Mouse (Mus musculus) CH12.LX (cell line): ENCODE results near the gene Rph3al. TPM values are rescaled to one million over a fixed set of nuclear protein-coding genes. Genes with fewer than 3 reads are reported as not detected.

Experiments used
- DNase-seq: peaks from one replicate; pipeline ENCODE4 v3.0.0-alpha.2; 2013; ENCODE audit errors: extremely low read depth
- H3K27ac ChIP-seq: 2 replicates; pipeline ENCODE4 v1.5.1; 2012; ENCODE audit warnings: low read depth, mild to moderate bottlenecking, control low read depth, moderate library complexity; ENCODE audit not compliant: insufficient read depth
- H3K27me3 ChIP-seq: replicated peaks from 2 replicates; pipeline ENCODE3; 2012; ENCODE audit warnings: inconsistent platforms
- H3K36me3 ChIP-seq, 2 experiments: replicated peaks in 1 of 2; 2 replicates each; pipeline versions ENCODE3 to v1.6.1; 2012; ENCODE audit warnings: inconsistent platforms in 1 of 2, low read length in 1 of 2, mild to moderate bottlenecking in 1 of 2, mixed read lengths in 1 of 2, moderate library complexity in 1 of 2; ENCODE audit not compliant: control insufficient read depth in 1 of 2, insufficient read depth in 1 of 2
- H3K4me1 ChIP-seq, 2 experiments: 2 replicates each; pipeline ENCODE4 v1.6.1; 2012; ENCODE audit warnings: inconsistent platforms in 1 of 2, moderate library complexity in 1 of 2; ENCODE audit not compliant: insufficient read depth in 2 of 2, control insufficient read depth in 1 of 2
- H3K4me2 ChIP-seq: 2 replicates; pipeline ENCODE4 v1.6.1; 2012; ENCODE audit warnings: low read depth, mild to moderate bottlenecking, control low read depth; ENCODE audit not compliant: poor library complexity, insufficient read depth, severe bottlenecking
- H3K4me3 ChIP-seq, 3 experiments: fragments of 150-350 bp in 1 of 3; sonication (generic) in 1 of 3; replicated peaks in 1 of 3; 2 replicates each; pipeline versions ENCODE3 to v1.5.1; 2011 to 2012; ENCODE audit warnings: low read depth in 2 of 3, low read length in 2 of 3, mild to moderate bottlenecking in 2 of 3, moderate library complexity in 2 of 3, control low read depth in 1 of 3, improper control_type of control experiment in 1 of 3, inconsistent platforms in 1 of 3, mixed read lengths in 1 of 3; ENCODE audit not compliant: poor library complexity in 1 of 3
- H3K79me2 ChIP-seq: replicated peaks from 2 replicates; pipeline ENCODE4 v1.6.1; 2012; ENCODE audit warnings: mild to moderate bottlenecking, moderate library complexity; ENCODE audit not compliant: control insufficient read depth, poor library complexity, insufficient read depth, severe bottlenecking; ENCODE audit errors: extremely low read depth
- H3K9ac ChIP-seq: 2 replicates; pipeline ENCODE4 v1.6.1; 2012; ENCODE audit warnings: low read depth, mild to moderate bottlenecking, control low read depth, moderate library complexity; ENCODE audit not compliant: insufficient read depth
- H3K9me3 ChIP-seq: replicated peaks from 2 replicates; pipeline ENCODE3; 2012; ENCODE audit warnings: low read length, inconsistent platforms, mixed read lengths
- CHD1 ChIP-seq: IDR thresholded peaks from 2 replicates; pipeline ENCODE4 v1.6.1; 2012; ENCODE audit warnings: low read depth, low read length, improper control_type of control experiment, inconsistent platforms
- CHD2 ChIP-seq: IDR thresholded peaks from 2 replicates; pipeline ENCODE4 v1.6.1; 2011; ENCODE audit warnings: low read length, improper control_type of control experiment
- CTCF ChIP-seq, 2 experiments: IDR thresholded peaks in 1 of 2; conservative IDR thresholded peaks in 1 of 2; 2 replicates each; pipeline ENCODE4 v1.5.1; 2011 to 2012; ENCODE audit warnings: low read depth in 2 of 2, low read length in 2 of 2, improper control_type of control experiment in 1 of 2, inconsistent platforms in 1 of 2, mild to moderate bottlenecking in 1 of 2, moderate library complexity in 1 of 2
- ELF1 ChIP-seq: IDR thresholded peaks from 2 replicates; pipeline ENCODE4 v1.6.1; 2014; ENCODE audit warnings: low read depth, mild to moderate bottlenecking, inconsistent platforms, low read length, improper control_type of control experiment
- EP300 ChIP-seq: IDR thresholded peaks from 2 replicates; pipeline ENCODE4 v1.6.1; 2011; ENCODE audit warnings: low read length, improper control_type of control experiment
- ETS1 ChIP-seq: conservative IDR thresholded peaks from 2 replicates; pipeline ENCODE4 v1.6.1; 2012; ENCODE audit warnings: low read depth, mild to moderate bottlenecking, inconsistent platforms, low read length, improper control_type of control experiment, moderate library complexity
- GABPA ChIP-seq: IDR thresholded peaks from 2 replicates; pipeline ENCODE4 v1.6.1; 2012; ENCODE audit warnings: low read depth, low read length, improper control_type of control experiment, inconsistent platforms; ENCODE audit not compliant: insufficient replicate concordance
- HCFC1 ChIP-seq: IDR thresholded peaks from 2 replicates; pipeline ENCODE4 v1.6.1; 2012; ENCODE audit warnings: low read depth, mild to moderate bottlenecking, inconsistent platforms, low read length, improper control_type of control experiment
- IRF4 ChIP-seq: IDR thresholded peaks from 2 replicates; pipeline ENCODE4 v1.6.1; 2014; ENCODE audit warnings: low read depth, mild to moderate bottlenecking, inconsistent platforms, low read length, improper control_type of control experiment
- JUN ChIP-seq: IDR thresholded peaks from 2 replicates; pipeline ENCODE4 v1.6.1; 2011; ENCODE audit warnings: low read depth, mild to moderate bottlenecking, low read length, improper control_type of control experiment, moderate library complexity; ENCODE audit not compliant: insufficient read depth
- JUND ChIP-seq: conservative IDR thresholded peaks from 2 replicates; pipeline ENCODE4 v1.6.1; 2011; ENCODE audit warnings: low read depth, low read length, improper control_type of control experiment
- MAFK ChIP-seq: IDR thresholded peaks from 2 replicates; pipeline ENCODE4 v1.6.1; 2011; ENCODE audit warnings: low read length, improper control_type of control experiment; ENCODE audit not compliant: insufficient replicate concordance
- MAX ChIP-seq: IDR thresholded peaks from 2 replicates; pipeline ENCODE4 v1.6.1; 2011; ENCODE audit warnings: low read length, improper control_type of control experiment
- MEF2A ChIP-seq: IDR thresholded peaks from 2 replicates; pipeline ENCODE4 v1.6.1; 2014; ENCODE audit warnings: low read depth, mild to moderate bottlenecking, inconsistent platforms, low read length, improper control_type of control experiment, borderline replicate concordance
- MYC ChIP-seq: IDR thresholded peaks from 2 replicates; pipeline ENCODE4 v1.6.1; 2011; ENCODE audit warnings: low read depth, mild to moderate bottlenecking, improper control_type of control experiment, low read length
- NELFE ChIP-seq: IDR thresholded peaks from 2 replicates; pipeline ENCODE4 v1.6.1; 2011; ENCODE audit warnings: low read depth, low read length, improper control_type of control experiment
- NRF1 ChIP-seq: IDR thresholded peaks from 2 replicates; pipeline ENCODE4 v1.6.1; 2014; ENCODE audit warnings: low read depth, mild to moderate bottlenecking, inconsistent platforms, low read length, improper control_type of control experiment, moderate library complexity
- PAX5 ChIP-seq: IDR thresholded peaks from 2 replicates; pipeline ENCODE4 v1.6.1; 2012; ENCODE audit warnings: low read length, inconsistent platforms, mixed read lengths
- POLR2A ChIP-seq: IDR thresholded peaks from 2 replicates; pipeline ENCODE4 v1.6.1; 2011; ENCODE audit warnings: low read depth, mild to moderate bottlenecking, improper control_type of control experiment, low read length
- RAD21 ChIP-seq: IDR thresholded peaks from 2 replicates; pipeline ENCODE4 v1.6.1; 2011; ENCODE audit warnings: low read depth, mild to moderate bottlenecking, low read length, improper control_type of control experiment, moderate library complexity
- USF1 ChIP-seq: IDR thresholded peaks from 2 replicates; pipeline ENCODE4 v1.6.1; 2014; ENCODE audit warnings: low read depth, mild to moderate bottlenecking, inconsistent platforms, low read length, improper control_type of control experiment
- USF2 ChIP-seq: conservative IDR thresholded peaks from 2 replicates; pipeline ENCODE4 v1.6.1; 2011; ENCODE audit warnings: low read depth, low read length, improper control_type of control experiment
- ZC3H11A ChIP-seq: IDR thresholded peaks from 2 replicates; pipeline ENCODE4 v1.6.1; 2012; ENCODE audit warnings: low read depth, mild to moderate bottlenecking, inconsistent platforms, low read length, improper control_type of control experiment
- ZKSCAN1 ChIP-seq: IDR thresholded peaks from 2 replicates; pipeline ENCODE4 v1.6.1; 2012; ENCODE audit warnings: low read depth, inconsistent platforms, low read length, improper control_type of control experiment, borderline replicate concordance
- ZNF384 ChIP-seq: IDR thresholded peaks from 2 replicates; pipeline ENCODE4 v1.6.1; 2012; ENCODE audit warnings: low read depth, low read length, improper control_type of control experiment, inconsistent platforms
- dilution Hi-C: fragments of 300-500 bp; cut with MboI; formaldehyde crosslinking; loops from 2 replicates; pipeline ENCODE4 v1.14.3; 2020; ENCODE audit warnings: low sequenced_read_pairs; ENCODE audit not compliant: extremely low pct_unique_long_range_greater_than_20kb, extremely low pct_ligation_motif_present
- in situ Hi-C: fragments of 300-500 bp; cut with MboI; formaldehyde crosslinking; loops from 3 replicates; pipeline ENCODE4 v1.14.3; 2019; ENCODE audit warnings: low sequenced_read_pairs, low pct_ligation_motif_present, low pct_unique_long_range_greater_than_20kb, mixed read lengths
- polyA plus RNA-seq: library from polyadenylated mRNA; unstranded; fragments of >175 nt; gene quantifications from 2 replicates; pipeline ENCODE4 v1.2.1, GENCODE M21; 2012; ENCODE audit warnings: low read depth; ENCODE audit not compliant: insufficient read length
- total RNA-seq, 2 experiments: library from RNA; depleted of rRNA; stranded (reverse); fragments of 300-350 nt in 1 of 2; fragments of >200 nt in 1 of 2; gene quantifications; 2 replicates each; pipeline ENCODE4 v1.2.3; 2012 to 2014

The Rph3al gene
- total and polyA plus RNA-seq, 3 experiments = 0.34 to 0.39 TPM; not detected in 1

DNA sequence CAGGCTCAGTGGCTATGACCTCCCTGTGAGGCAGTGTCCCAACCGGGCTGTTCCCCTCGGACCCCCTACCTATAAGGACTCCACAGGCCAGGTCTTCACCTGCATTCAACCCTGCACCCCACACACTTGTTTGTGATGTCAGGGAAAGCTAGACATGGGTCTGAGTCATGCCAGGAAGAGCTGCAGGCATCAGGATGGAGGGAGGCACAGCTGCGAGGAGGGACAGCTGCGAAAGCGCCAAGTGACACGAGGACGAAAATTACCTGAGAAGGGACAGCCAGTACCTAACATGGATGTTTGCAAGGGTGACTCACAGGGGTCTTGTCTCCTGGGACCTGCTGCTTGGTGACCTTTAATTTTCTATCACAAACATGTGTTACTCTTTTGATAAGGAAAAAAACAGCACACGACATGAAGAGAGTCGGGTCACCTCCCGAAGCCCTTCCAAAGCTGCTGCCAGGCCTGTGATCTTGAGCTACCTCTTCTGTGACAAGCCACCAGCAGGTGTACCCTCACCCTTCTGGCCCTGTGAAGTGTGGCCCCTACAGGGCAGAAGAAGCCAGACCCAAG is 85.1 kb downstream of the Rph3al start:
- peaks cover 0 to 18% of the 10 kb centered on the region in 2 experiments; a peak in 2 of 4 replicates for H3K4me1 ChIP-seq
- no peaks in the 10 kb centered on the region for H3K9me3 ChIP-seq
- H3K9ac ChIP-seq = no peak overlapping the region
- H3K4me3 ChIP-seq = no peak overlapping the region
- H3K27me3 ChIP-seq = peaks cover 11% of the 10 kb centered on the region
- H3K27ac ChIP-seq = no peak overlapping the region
- dilution Hi-C loops = no loop called here
- DNase-seq = no peak
- H3K4me2 ChIP-seq = no peak overlapping the region
- TF ChIP-seq USF2 (no peak), ZC3H11A (no peak), MAFK (no peak), GABPA (no peak), MYC (no peak), MAX (no peak), PAX5 (no peak), MEF2A (no peak), IRF4 (no peak), POLR2A (no peak)
- TF ChIP-seq, all 38 proteins: peak for 0
- no peaks in the 10 kb centered on the region for H3K36me3 ChIP-seq
- in situ Hi-C loops = no loop called here
- no peaks in the 10 kb centered on the region for H3K79me2 ChIP-seq

DNA sequence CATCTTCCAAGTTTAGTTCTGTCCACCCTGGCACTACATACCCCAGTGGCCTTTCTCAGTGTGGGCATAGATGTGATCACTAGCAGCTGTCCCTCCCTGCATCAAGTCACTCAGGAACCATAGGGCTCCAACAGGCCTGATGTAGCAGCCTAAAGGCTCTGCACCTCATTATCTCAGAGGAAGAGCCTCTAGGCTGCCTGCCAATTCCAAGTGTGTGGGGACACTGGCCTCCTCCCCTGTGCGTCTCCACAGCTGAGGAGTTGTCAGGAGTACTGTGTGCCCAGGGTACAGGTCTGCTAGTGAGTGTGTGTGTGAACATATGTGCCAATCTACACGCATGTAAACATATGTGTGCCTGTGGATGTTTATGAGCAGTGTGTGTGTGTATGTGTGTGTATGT is 85.7 kb downstream of the Rph3al start:
- dilution Hi-C loops = no loop called here
- H3K79me2 ChIP-seq = no peaks in the 10 kb centered on the region
- DNase-seq = no peak

More for the DNA sequence above, 85.7 kb downstream of the Rph3al start:
- H3K36me3 ChIP-seq = no peaks in the 10 kb centered on the region
- H3K9ac ChIP-seq = no peak overlapping the region
- peaks cover 0 to 18% of the 10 kb centered on the region in 2 experiments; a peak in 2 of 4 replicates for H3K4me1 ChIP-seq
- no peak overlapping the region for H3K4me3 ChIP-seq
- H3K4me2 ChIP-seq = no peak overlapping the region
- peaks cover 11% of the 10 kb centered on the region for H3K27me3 ChIP-seq
- H3K27ac ChIP-seq = no peak overlapping the region
- no peaks in the 10 kb centered on the region for H3K9me3 ChIP-seq
- in situ Hi-C loops = no loop called here
- TF ChIP-seq ZKSCAN1 = no peak
- no peak for TF ChIP-seq HCFC1
- TF ChIP-seq ETS1 = no peak
- no peak for TF ChIP-seq JUND
- no peak for TF ChIP-seq RAD21
- TF ChIP-seq NRF1 = no peak
- no peak for TF ChIP-seq EP300
- no peak for TF ChIP-seq GABPA
- no peak for TF ChIP-seq MAX
- no peak for TF ChIP-seq ZNF384
- TF ChIP-seq MEF2A = no peak
- TF ChIP-seq CHD2 = no peak
- no peak for TF ChIP-seq USF1
- no peak for TF ChIP-seq ELF1
- TF ChIP-seq NELFE = no peak
- no peak for TF ChIP-seq CHD1
- TF ChIP-seq POLR2A = no peak
- no peak for TF ChIP-seq CTCF (conservative IDR thresholded peaks at IDR 0.05 in 1 of 2, IDR thresholded peaks at IDR 0.05 in 1 of 2; ENCODE audit: low read depth in 2 of 2, low read length in 2 of 2)
- no peak for TF ChIP-seq MYC
- no peak for TF ChIP-seq JUN
